Mouse (Mus musculus) liver, adult 2 months (tissue): Measurements from ENCODE around the gene Gpd2. TPM values are rescaled to one million over a fixed set of nuclear protein-coding genes. Genes with fewer than 3 reads are reported as not detected.

Source experiments
- DNase-seq: peaks from one replicate; pipeline ENCODE4 v3.0.0-alpha.2; 2011; ENCODE audit warnings: low read depth, low spot score; ENCODE audit errors: extremely low read depth
- H3K27ac ChIP-seq: fragments of 200-500 bp; replicated peaks from 2 replicates; pipeline ENCODE4 v1.5.1; 2012; ENCODE audit warnings: low read depth, mild to moderate bottlenecking, control low read depth, inconsistent platforms, low read length; ENCODE audit not compliant: insufficient read depth
- H3K27me3 ChIP-seq: fragments of 200-500 bp; 2 replicates; pipeline ENCODE4 v1.6.1; 2012; ENCODE audit warnings: mild to moderate bottlenecking, moderate library complexity, low read length, inconsistent platforms; ENCODE audit not compliant: control insufficient read depth, insufficient read depth
- H3K36me3 ChIP-seq: fragments of 200-500 bp; 2 replicates; pipeline ENCODE4 v1.6.1; 2012; ENCODE audit warnings: low read length, inconsistent platforms; ENCODE audit not compliant: control insufficient read depth, insufficient read depth
- H3K4me1 ChIP-seq: fragments of 200-500 bp; 2 replicates; pipeline ENCODE4 v1.6.1; 2011; ENCODE audit warnings: low read length; ENCODE audit not compliant: control insufficient read depth, insufficient read depth
- H3K4me3 ChIP-seq: fragments of 200-500 bp; 2 replicates; pipeline ENCODE4 v1.5.1; 2011; ENCODE audit warnings: low read depth, mild to moderate bottlenecking, control low read depth, low read length, moderate library complexity; ENCODE audit not compliant: insufficient read depth
- H3K79me2 ChIP-seq: fragments of 200-500 bp; 2 replicates; pipeline ENCODE4 v1.6.1; 2012; ENCODE audit warnings: inconsistent platforms, mild to moderate bottlenecking, low read length, moderate library complexity; ENCODE audit not compliant: control insufficient read depth, insufficient read depth
- H3K9ac ChIP-seq: fragments of 200-500 bp; 2 replicates; pipeline ENCODE4 v1.6.1; 2012; ENCODE audit warnings: low read depth, mild to moderate bottlenecking, control low read depth, inconsistent platforms, low read length
- CTCF ChIP-seq: fragments of 200-500 bp; IDR thresholded peaks from 2 replicates; pipeline ENCODE4 v1.5.1; 2011; ENCODE audit warnings: low read depth, low read length, control low read depth
- POLR2A ChIP-seq: fragments of 200-500 bp; IDR thresholded peaks from 2 replicates; pipeline ENCODE4 v1.6.1; 2011; ENCODE audit warnings: low read length, control low read depth; ENCODE audit not compliant: insufficient read depth; ENCODE audit errors: extremely low read depth
- WGBS: fragments of 180-500 bp; shearing (Covaris S2); methylation state at CpG from one replicate; pipeline ENCODE4 v1.1.7; 2018; 5-methylcytosine and 5-hydroxymethylcytosine counted together
- polyA plus RNA-seq: library from polyadenylated mRNA; depleted of rRNA; stranded (reverse); fragments of >200 nt; gene quantifications from 2 replicates; pipeline ENCODE4 v1.2.3, GENCODE M21; 2012
- total RNA-seq: library from RNA; depleted of rRNA; stranded (reverse); fragments of >200 nt; gene quantifications from 2 replicates; pipeline ENCODE4 v1.2.3, GENCODE M21; 2014

The Gpd2 gene
- total and polyA plus RNA-seq, 2 experiments, result 7.1 to 12.3 TPM

GRCm38 (mm10) chr2:57268839-57269238 lies 31.4 kb downstream of the Gpd2 start:
- peaks cover 10% of the 10 kb centered on the region; the same call in 1 of the 2 replicates for H3K79me2 ChIP-seq
- peaks cover 12% of the 10 kb centered on the region for H3K36me3 ChIP-seq
- H3K27ac ChIP-seq, result no peak overlapping the region
- H3K9ac ChIP-seq, result no peak overlapping the region
- 85% methylated on average over 3 of the region's 3 CpGs for WGBS
- H3K4me3 ChIP-seq, result no peak overlapping the region
- TF ChIP-seq CTCF, result no peak
- no peak for TF ChIP-seq POLR2A
- H3K4me1 ChIP-seq, result no peaks in the 10 kb centered on the region
- DNase-seq, result no peak
- no peaks in the 10 kb centered on the region for H3K27me3 ChIP-seq

GRCm38 (mm10) chr2:57269690-57270435 lies 32.4 kb downstream of the Gpd2 start:
- TF ChIP-seq CTCF (no peak), POLR2A (no peak)
- WGBS, result 84% methylated on average over 13 of the region's 13 CpGs
- Histone ChIP-seq H3K79me2 (peaks cover 10% of the 10 kb centered on the region; the same call in 1 of the 2 replicates), H3K27ac (no peak overlapping the region), H3K4me1 (no peaks in the 10 kb centered on the region), H3K27me3 (no peaks in the 10 kb centered on the region), H3K4me3 (no peak overlapping the region), H3K36me3 (peaks cover 12% of the 10 kb centered on the region), H3K9ac (no peak overlapping the region)
- DNase-seq, result peak; percentile 31

GRCm38 (mm10) chr2:57280190-57280723 lies 42.8 kb downstream of the Gpd2 start:
- H3K9ac ChIP-seq, result no peak overlapping the region
- H3K4me1 ChIP-seq, result no peaks in the 10 kb centered on the region
- DNase-seq, result no peak
- no peaks in the 10 kb centered on the region; the same call in 1 of the 2 replicates for H3K79me2 ChIP-seq
- TF ChIP-seq POLR2A, result no peak
- no peak for TF ChIP-seq CTCF
- WGBS, result 89% methylated on average over 10 of the region's 10 CpGs
- H3K27ac ChIP-seq, result no peak overlapping the region
- H3K4me3 ChIP-seq, result no peak overlapping the region
- H3K27me3 ChIP-seq, result no peaks in the 10 kb centered on the region
- H3K36me3 ChIP-seq, result peaks cover 9% of the 10 kb centered on the region

- no peak for DNase-seq
- H3K27me3 ChIP-seq, result no peaks in the 10 kb centered on the region
- H3K4me3 ChIP-seq, result no peak overlapping the region
- H3K79me2 ChIP-seq, result no peaks in the 10 kb centered on the region; the same call in 1 of the 2 replicates
- over 99% methylated on average over 7 of the region's 7 CpGs for WGBS
- H3K36me3 ChIP-seq, result peaks cover 9% of the 10 kb centered on the region
- no peaks in the 10 kb centered on the region; the same call in 1 of the 2 replicates for H3K4me1 ChIP-seq
- TF ChIP-seq POLR2A (no peak), CTCF (no peak)
- no peak overlapping the region for H3K9ac ChIP-seq
- H3K27ac ChIP-seq, result no peak overlapping the region
Measured at GRCm38 (mm10) chr2:57283791-57284190, 46.4 kb downstream of the Gpd2 start.

- Histone ChIP-seq H3K9ac (no peak overlapping the region), H3K36me3 (peaks cover 10% of the 10 kb centered on the region), H3K27me3 (no peaks in the 10 kb centered on the region), H3K79me2 (no peaks in the 10 kb centered on the region; the same call in 1 of the 2 replicates), H3K4me3 (no peak overlapping the region), H3K27ac (no peak overlapping the region), H3K4me1 (no peaks in the 10 kb centered on the region; the same call in 1 of the 2 replicates)
- no peak for TF ChIP-seq POLR2A
- WGBS, result 94% methylated on average over 4 of the region's 4 CpGs
- no peak for DNase-seq
Measured at GRCm38 (mm10) chr2:57285197-57285596, 47.8 kb downstream of the Gpd2 start.

GRCm38 (mm10) chr2:57287986-57288385 lies 50.6 kb downstream of the Gpd2 start:
- TF ChIP-seq POLR2A, result no peak
- peaks cover 9% of the 10 kb centered on the region for H3K36me3 ChIP-seq
- H3K4me3 ChIP-seq, result no peak overlapping the region
- no peak overlapping the region for H3K9ac ChIP-seq
- H3K79me2 ChIP-seq, result no peaks in the 10 kb centered on the region; the same call in 1 of the 2 replicates
- no peaks in the 10 kb centered on the region; the same call in 1 of the 2 replicates for H3K4me1 ChIP-seq
- WGBS, result 83% methylated on average over 1 of the region's 1 CpGs
- no peaks in the 10 kb centered on the region for H3K27me3 ChIP-seq
- DNase-seq, result no peak
- H3K27ac ChIP-seq, result no peak overlapping the region
